Mouse (Mus musculus): ENCODE results near the gene Zfand2a. TPM values are rescaled to one million over a fixed set of nuclear protein-coding genes. Genes with fewer than 3 reads are reported as not detected.

Zfand2a gene
- polyA plus RNA-seq (2012; rRNA removed): 52.5 and 55.4 TPM in 2 replicates

GRCm38 (mm10) chr5:139484185-139484814, at the start of gene Zfand2a:
Gene Zfand2a (minus strand): TSS chr5:139484549.
- TF ChIP-seq POLR2A (IDR thresholded peaks at IDR 0.05; ENCODE audit: extremely low read depth, insufficient read depth, low read length) (peak; percentile 84), CTCF (IDR thresholded peaks at IDR 0.05; ENCODE audit: extremely low read depth, insufficient read depth, low read length) (no peak)
- peak within 1 kb of the TSS; percentile 36; the same call in 1 of the 2 replicates for H3K27ac ChIP-seq (ENCODE audit: insufficient read depth, low read length)
- H3K4me1 ChIP-seq (ENCODE audit: control insufficient read depth, insufficient read depth, low read length): peaks cover 2% of the 10 kb centered on the region; the same call in 1 of the 2 replicates
- H3K4me3 ChIP-seq (ENCODE audit: insufficient read depth, low read length): peak within 1 kb of the TSS; percentile 87

GRCm38 (mm10) chr5:139528851-139529250, 44.5 kb upstream of the Zfand2a start:
- Histone ChIP-seq H3K4me3 (ENCODE audit: insufficient read depth, low read length) (no peak overlapping the region), H3K4me1 (ENCODE audit: control insufficient read depth, insufficient read depth, low read length) (no peaks in the 10 kb centered on the region), H3K27ac (ENCODE audit: insufficient read depth, low read length) (no peak overlapping the region)
- no peak for TF ChIP-seq POLR2A (IDR thresholded peaks at IDR 0.05; ENCODE audit: extremely low read depth, insufficient read depth, low read length)
- TF ChIP-seq CTCF (IDR thresholded peaks at IDR 0.05; ENCODE audit: extremely low read depth, insufficient read depth, low read length): no peak

GRCm38 (mm10) chr5:139521987-139522386, 37.6 kb upstream of the Zfand2a start:
- Histone ChIP-seq H3K27ac (ENCODE audit: insufficient read depth, low read length) (no peak overlapping the region), H3K4me3 (ENCODE audit: insufficient read depth, low read length) (no peak overlapping the region), H3K4me1 (ENCODE audit: control insufficient read depth, insufficient read depth, low read length) (no peaks in the 10 kb centered on the region)
- TF ChIP-seq CTCF (IDR thresholded peaks at IDR 0.05; ENCODE audit: extremely low read depth, insufficient read depth, low read length) (no peak), POLR2A (IDR thresholded peaks at IDR 0.05; ENCODE audit: extremely low read depth, insufficient read depth, low read length) (no peak)

- Histone ChIP-seq H3K4me1 (ENCODE audit: control insufficient read depth, insufficient read depth, low read length) (no peaks in the 10 kb centered on the region), H3K27ac (ENCODE audit: insufficient read depth, low read length) (no peak overlapping the region), H3K4me3 (ENCODE audit: insufficient read depth, low read length) (no peak overlapping the region)
- no peak for TF ChIP-seq CTCF (IDR thresholded peaks at IDR 0.05; ENCODE audit: extremely low read depth, insufficient read depth, low read length)
- no peak for TF ChIP-seq POLR2A (IDR thresholded peaks at IDR 0.05; ENCODE audit: extremely low read depth, insufficient read depth, low read length)
Observed at GRCm38 (mm10) chr5:139520069-139520834, 35.9 kb upstream of the Zfand2a start.

- no peak for TF ChIP-seq CTCF (IDR thresholded peaks at IDR 0.05; ENCODE audit: extremely low read depth, insufficient read depth, low read length)
- no peak for TF ChIP-seq POLR2A (IDR thresholded peaks at IDR 0.05; ENCODE audit: extremely low read depth, insufficient read depth, low read length)
- no peak overlapping the region for H3K27ac ChIP-seq (ENCODE audit: insufficient read depth, low read length)
- H3K4me3 ChIP-seq (ENCODE audit: insufficient read depth, low read length): no peak overlapping the region
- H3K4me1 ChIP-seq (ENCODE audit: control insufficient read depth, insufficient read depth, low read length): no peaks in the 10 kb centered on the region
Observed at GRCm38 (mm10) chr5:139516281-139516680, 31.9 kb upstream of the Zfand2a start.

GRCm38 (mm10) chr5:139512201-139512600, 27.9 kb upstream of the Zfand2a start:
- H3K4me3 ChIP-seq (ENCODE audit: insufficient read depth, low read length): no peak overlapping the region
- TF ChIP-seq POLR2A (IDR thresholded peaks at IDR 0.05; ENCODE audit: extremely low read depth, insufficient read depth, low read length) (no peak), CTCF (IDR thresholded peaks at IDR 0.05; ENCODE audit: extremely low read depth, insufficient read depth, low read length) (no peak)

GRCm38 (mm10) chr5:139510682-139511366, 26.5 kb upstream of the Zfand2a start:
- Histone ChIP-seq H3K4me1 (ENCODE audit: control insufficient read depth, insufficient read depth, low read length) (no peaks in the 10 kb centered on the region), H3K4me3 (ENCODE audit: insufficient read depth, low read length) (no peak overlapping the region), H3K27ac (ENCODE audit: insufficient read depth, low read length) (no peak overlapping the region)
- TF ChIP-seq CTCF (IDR thresholded peaks at IDR 0.05; ENCODE audit: extremely low read depth, insufficient read depth, low read length) (peak; percentile 15; the same call in 1 of the 2 replicates), POLR2A (IDR thresholded peaks at IDR 0.05; ENCODE audit: extremely low read depth, insufficient read depth, low read length) (no peak)

More at GRCm38 (mm10) chr5:139512201-139512600, 27.9 kb upstream of the Zfand2a start:
- H3K27ac ChIP-seq (ENCODE audit: insufficient read depth, low read length): no peak overlapping the region
- H3K4me1 ChIP-seq (ENCODE audit: control insufficient read depth, insufficient read depth, low read length): no peaks in the 10 kb centered on the region

GRCm38 (mm10) chr5:139506207-139506606, 21.9 kb upstream of the Zfand2a start:
- H3K27ac ChIP-seq (ENCODE audit: insufficient read depth, low read length): no peak overlapping the region
- H3K4me1 ChIP-seq (ENCODE audit: control insufficient read depth, insufficient read depth, low read length): no peaks in the 10 kb centered on the region
- H3K4me3 ChIP-seq (ENCODE audit: insufficient read depth, low read length): no peak overlapping the region
- TF ChIP-seq POLR2A (IDR thresholded peaks at IDR 0.05; ENCODE audit: extremely low read depth, insufficient read depth, low read length) (no peak), CTCF (IDR thresholded peaks at IDR 0.05; ENCODE audit: extremely low read depth, insufficient read depth, low read length) (no peak)

- Histone ChIP-seq H3K27ac (ENCODE audit: insufficient read depth, low read length) (no peak overlapping the region), H3K4me3 (ENCODE audit: insufficient read depth, low read length) (no peak overlapping the region), H3K4me1 (ENCODE audit: control insufficient read depth, insufficient read depth, low read length) (no peaks in the 10 kb centered on the region)
- no peak for TF ChIP-seq POLR2A (IDR thresholded peaks at IDR 0.05; ENCODE audit: extremely low read depth, insufficient read depth, low read length)
- peak; percentile 79 for TF ChIP-seq CTCF (IDR thresholded peaks at IDR 0.05; ENCODE audit: extremely low read depth, insufficient read depth, low read length)
Observed at GRCm38 (mm10) chr5:139505073-139505606, 20.8 kb upstream of the Zfand2a start.
